Mouse (Mus musculus) liver (tissue): ENCODE measurements around the gene A930004D18Rik.
A peak's percentile ranks its signal among the peaks of the same experiment; 100 is the strongest.

Experiments used
- DNase-seq: peaks from one replicate; pipeline ENCODE4 v3.0.0-alpha.2; 2020; ENCODE audit warnings: mixed read lengths

A930004D18Rik gene

GRCm38 (mm10) chr2:18052581-18052980 is 15.0 kb upstream of the A930004D18Rik start:
- no peak for DNase-seq

GRCm38 (mm10) chr2:18051831-18052170 is 14.3 kb upstream of the A930004D18Rik start:
- DNase-seq = no peak

- DNase-seq = no peak
Observed at GRCm38 (mm10) chr2:18051026-18051830, 13.7 kb upstream of the A930004D18Rik start.

GRCm38 (mm10) chr2:18050541-18050985 is 13.0 kb upstream of the A930004D18Rik start:
- DNase-seq = no peak

GRCm38 (mm10) chr2:18050018-18050417 is 12.5 kb upstream of the A930004D18Rik start:
- DNase-seq = no peak

GRCm38 (mm10) chr2:18049279-18049821 is 11.8 kb upstream of the A930004D18Rik start:
- DNase-seq = no peak

GRCm38 (mm10) chr2:18048453-18049075 is 11.0 kb upstream of the A930004D18Rik start, which contains the start of gene Skida1:
Gene Skida1, minus strand, starts transcription at chr2:18049051.
- DNase-seq = no peak

GRCm38 (mm10) chr2:18047646-18048452 is 10.3 kb upstream of the A930004D18Rik start:
- DNase-seq = peak; percentile 76

- peak; percentile 62 for DNase-seq
Observed at GRCm38 (mm10) chr2:18046758-18047645, 9.5 kb upstream of the A930004D18Rik start.

- DNase-seq = no peak
Observed at GRCm38 (mm10) chr2:18046186-18046585, 8.6 kb upstream of the A930004D18Rik start.

- DNase-seq = no peak
Observed at GRCm38 (mm10) chr2:18045781-18046181, 8.2 kb upstream of the A930004D18Rik start.

GRCm38 (mm10) chr2:18045143-18045780 is 7.7 kb upstream of the A930004D18Rik start:
- DNase-seq = no peak

- peak; percentile 50 for DNase-seq
Observed at GRCm38 (mm10) chr2:18041199-18041885, 3.8 kb upstream of the A930004D18Rik start.

- peak; percentile 32 for DNase-seq
Observed at GRCm38 (mm10) chr2:18040347-18041160, 3.0 kb upstream of the A930004D18Rik start.

GRCm38 (mm10) chr2:18039566-18040290 is 2.2 kb upstream of the A930004D18Rik start:
- peak; percentile 25 for DNase-seq

GRCm38 (mm10) chr2:18038895-18039371 is 1.4 kb upstream of the A930004D18Rik start:
- no peak for DNase-seq

GRCm38 (mm10) chr2:18038141-18038752 is 710 bp upstream of the A930004D18Rik start:
- no peak for DNase-seq
